In genomic region chr7:25221102-25221883, GRCm38 (mm10) we compare ENCODE assay signal across 7 mouse cellular contexts. TPM values are rescaled to one million over a fixed set of nuclear protein-coding genes. Genes with fewer than 3 reads are reported as not detected.
DNase-seq lines count a peak whose midpoint lies in the region; ATAC-seq lines count a peak whose summit lies in the region.

Gene Zfp526 (plus strand): TSS chr7:25221425.

- H3K27ac ChIP-seq in intestine, embryonic 16.5 days (ENCODE audit: low read length), result peak within 1 kb of the TSS; percentile 84
- peak within 1 kb of the TSS; percentile 67 for H3K27ac ChIP-seq in midbrain, embryonic 11.5 days (ENCODE audit: low read depth, low read length)

- H3K4me2 ChIP-seq in intestine, embryonic 16.5 days (ENCODE audit: low read depth, low read length), result peak within 1 kb of the TSS; percentile 87
- H3K4me2 ChIP-seq in midbrain, embryonic 11.5 days, result peak within 1 kb of the TSS; percentile 97

- intact Hi-C loops in left cerebral cortex, postnatal 36 days (cut with DNase I), result no loop called here

- peaks cover 16% of the 10 kb centered on the region for H3K36me3 ChIP-seq in intestine, embryonic 16.5 days (ENCODE audit: control insufficient read depth, insufficient read depth, low read length)
- H3K36me3 ChIP-seq in midbrain, embryonic 11.5 days (ENCODE audit: control insufficient read depth, insufficient read depth, low read length), result peaks cover 11% of the 10 kb centered on the region; the same call in 1 of the 2 replicates

- H3K4me3 ChIP-seq in intestine, embryonic 16.5 days (ENCODE audit: low read length), result peak within 1 kb of the TSS; percentile 73
- peak within 1 kb of the TSS; percentile 64 for H3K4me3 ChIP-seq in midbrain, embryonic 11.5 days (ENCODE audit: low read depth, low read length)

- under 1% methylated on average over 45 of the region's 45 CpGs for WGBS in intestine, embryonic 16.5 days
- under 1% methylated on average over 44 of the region's 45 CpGs for WGBS in midbrain, embryonic 11.5 days

- ATAC-seq in intestine, embryonic 16.5 days, result peak; percentile 92
- peak; percentile 95 for ATAC-seq in midbrain, embryonic 11.5 days (ENCODE audit: low FRiP score)

- H3K27me3 ChIP-seq in intestine, embryonic 16.5 days (replicated peaks; ENCODE audit: control insufficient read depth, insufficient read depth, low read length), result no peaks in the 10 kb centered on the region
- no peaks in the 10 kb centered on the region for H3K27me3 ChIP-seq in midbrain, embryonic 11.5 days (ENCODE audit: control insufficient read depth, insufficient read depth, low read length)

- peak; percentile 99 for DNase-seq in adrenal gland, adult 2 months
- peak; percentile 98 for DNase-seq in embryo, embryonic 11.5 days (ENCODE audit: low read depth, low spot score)
- peak; percentile 95 to 98 for DNase-seq in gastrocnemius, postnatal 4 days (ENCODE audit: low spot score in 2 of 2)
- peak; percentile 98 to 99 for DNase-seq in left cerebral cortex, postnatal 36 days (ENCODE audit: low spot score in 2 of 2)
- peak; percentile 99 for DNase-seq in midbrain, embryonic 11.5 days (ENCODE audit: low spot score, missing footprints)
- DNase-seq in skeletal muscle tissue, adult 2 months (ENCODE audit: low read depth, low spot score), result peak; percentile 97

- H3K9me3 ChIP-seq in intestine, embryonic 16.5 days (ENCODE audit: control insufficient read depth, low read length), result no peaks in the 10 kb centered on the region
- H3K9me3 ChIP-seq in midbrain, embryonic 11.5 days (ENCODE audit: control insufficient read depth, low read length), result no peaks in the 10 kb centered on the region

- peaks cover 27% of the 10 kb centered on the region for H3K4me1 ChIP-seq in intestine, embryonic 16.5 days (ENCODE audit: control insufficient read depth, insufficient read depth, low read length)
- H3K4me1 ChIP-seq in midbrain, embryonic 11.5 days (ENCODE audit: control insufficient read depth, insufficient read depth, low read length), result peaks cover 21% of the 10 kb centered on the region

- H3K9ac ChIP-seq in intestine, embryonic 16.5 days (ENCODE audit: low read depth, low read length), result peak within 1 kb of the TSS; percentile 77
- peak within 1 kb of the TSS; percentile 81 for H3K9ac ChIP-seq in midbrain, embryonic 11.5 days (ENCODE audit: low read length)

RNA-seq across cellular contexts. Expression of gene Zfp526, which starts in this region (rescaled TPM):
- 10 to 100 TPM in 1 of 2 experiments, 1 to 10 TPM in 1; 9.9 to 10.4 TPM for total RNA-seq in adrenal gland, adult 2 months (2021)
- polyA plus RNA-seq in adrenal gland, adult 2 months (2012; rRNA removed), result 16.3 and 19.9 TPM in 2 replicates
- 10 to 100 TPM; 10.6 to 11.3 TPM for total RNA-seq in gastrocnemius, postnatal 4 days (2021)
- 1.9 and 2.3 TPM in 2 replicates for polyA plus RNA-seq in intestine, embryonic 16.5 days (2015; fragmentation: Nextera tagmentation; extraction: Ambion mirVana)
- 10 to 100 TPM; 11.3 to 11.5 TPM for total RNA-seq in left cerebral cortex, postnatal 36 days (2021)
- 2.7 and 3.2 TPM in 2 replicates for polyA plus RNA-seq in midbrain, embryonic 11.5 days (2014; fragmentation: Nextera tagmentation; extraction: Ambion mirVana)

Comparison
In these comparisons a context has a peak if more than half of its experiments do, and no peak if none do; other contexts are left out.
1. Peak in every context shown above with its lines: DNase-seq, ATAC-seq, H3K4me3 ChIP-seq and H3K27ac ChIP-seq.